Mouse (Mus musculus) stomach, embryonic 14.5 days (tissue): ENCODE results near the gene Cacng2. TPM values are rescaled to one million over a fixed set of nuclear protein-coding genes. Genes with fewer than 3 reads are reported as not detected.
A peak's percentile ranks its signal among the peaks of the same experiment; 100 is the strongest.

Source experiments
- ATAC-seq: fragments of 200-750 bp; cut with Nextera tagmentation; 2 replicates; pipeline ENCODE4 v1.8.0; 2017; ENCODE audit warnings: low read depth, moderate TSS enrichment; ENCODE audit not compliant: insufficient number of reproducible peaks, insufficient read depth, low FRiP score
- H3K27ac ChIP-seq: fragments of 300-500 bp; sonication (generic); 2 replicates; pipeline ENCODE4 v1.5.1; 2014; ENCODE audit warnings: mild to moderate bottlenecking, low read length, moderate library complexity, mixed read lengths
- H3K27me3 ChIP-seq: fragments of 300-500 bp; sonication (generic); 2 replicates; pipeline ENCODE4 v1.6.1; 2014; ENCODE audit warnings: low read length, control low read depth, mixed read lengths; ENCODE audit not compliant: control insufficient read depth, insufficient read depth
- H3K36me3 ChIP-seq: fragments of 300-500 bp; sonication (generic); 2 replicates; pipeline ENCODE4 v1.6.1; 2014; ENCODE audit warnings: mild to moderate bottlenecking, control low read depth, low read length, moderate library complexity, mixed read lengths; ENCODE audit not compliant: control insufficient read depth, insufficient read depth
- H3K4me1 ChIP-seq: fragments of 300-500 bp; sonication (generic); 2 replicates; pipeline ENCODE4 v1.6.1; 2014; ENCODE audit warnings: low read length, control low read depth, mixed read lengths; ENCODE audit not compliant: control insufficient read depth, insufficient read depth
- H3K4me2 ChIP-seq: fragments of 300-500 bp; sonication (generic); replicated peaks from 2 replicates; pipeline ENCODE4 v1.6.1; 2014; ENCODE audit warnings: low read depth, low read length, control low read depth
- H3K4me3 ChIP-seq: fragments of 300-500 bp; sonication (generic); 2 replicates; pipeline ENCODE4 v1.5.1; 2014; ENCODE audit warnings: low read depth, low read length, control low read depth
- H3K9ac ChIP-seq: fragments of 300-500 bp; sonication (generic); replicated peaks from 2 replicates; pipeline ENCODE4 v1.6.1; 2014; ENCODE audit warnings: low read depth, mild to moderate bottlenecking, control low read depth, low read length, moderate library complexity, mixed read lengths
- H3K9me3 ChIP-seq: fragments of 300-500 bp; sonication (generic); 2 replicates; pipeline ENCODE4 v1.6.1; 2016; ENCODE audit warnings: low read depth, low read length, control low read depth; ENCODE audit not compliant: control insufficient read depth
- WGBS: fragments of 180-500 bp; shearing (Covaris S2); extraction: QIAGEN DNeasy Blood & Tissue Kit; methylation state at CpG from one replicate; pipeline ENCODE4 v1.1.7; 2014; 5-methylcytosine and 5-hydroxymethylcytosine counted together
- polyA plus RNA-seq: library from polyadenylated mRNA; unstranded; fragments of >200 nt; fragmentation: Nextera tagmentation; extraction: Ambion mirVana; gene quantifications from 2 replicates; pipeline ENCODE4 v1.2.1, GENCODE M21; 2014

Gene Cacng2
- polyA plus RNA-seq, 1 experiment from 2014 or later, result 0.06 TPM

DNA sequence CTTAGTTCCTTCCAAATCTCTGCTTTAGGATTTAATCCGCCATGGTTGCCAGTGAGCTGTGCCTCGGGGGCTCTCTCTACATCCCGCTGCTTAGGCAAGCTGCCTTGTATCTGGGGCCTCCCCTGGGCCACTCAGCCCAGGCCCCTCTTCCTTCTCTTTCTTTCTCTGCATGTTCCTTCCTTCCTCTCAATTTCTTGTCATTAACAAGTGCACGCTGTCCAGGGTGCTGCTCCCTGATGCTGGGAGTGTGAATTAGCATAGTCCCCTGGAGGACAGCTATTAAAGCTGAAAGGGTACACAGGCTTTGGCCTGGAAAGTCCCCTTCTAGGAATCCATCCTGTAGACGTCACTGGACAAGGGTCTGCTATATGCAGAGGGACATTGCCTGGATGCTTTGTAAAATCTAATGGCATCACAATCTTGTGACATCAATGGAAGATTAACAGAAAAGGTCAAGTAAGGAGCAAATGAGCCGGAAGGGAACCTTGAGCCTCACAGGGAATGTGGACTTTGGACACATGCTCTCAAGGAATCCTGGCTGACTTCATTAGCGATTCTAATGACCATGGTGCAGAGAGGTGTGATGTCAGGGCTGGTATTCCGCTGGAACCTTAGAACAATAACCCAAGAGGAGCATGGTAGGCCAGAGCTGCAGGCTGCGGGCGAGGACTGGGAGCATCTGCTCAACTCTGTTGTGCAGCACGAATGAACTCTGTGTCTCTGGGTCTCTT is 33.4 kb upstream of the Cacng2 start:
- Histone ChIP-seq H3K4me1 (no peaks in the 10 kb centered on the region), H3K27ac (no peak overlapping the region), H3K36me3 (no peaks in the 10 kb centered on the region), H3K27me3 (no peaks in the 10 kb centered on the region), H3K4me3 (no peak overlapping the region), H3K9me3 (no peaks in the 10 kb centered on the region), H3K9ac (no peak overlapping the region), H3K4me2 (no peak overlapping the region)
- no peak for ATAC-seq
- WGBS, result 54% methylated on average over 11 of the region's 11 CpGs

DNA sequence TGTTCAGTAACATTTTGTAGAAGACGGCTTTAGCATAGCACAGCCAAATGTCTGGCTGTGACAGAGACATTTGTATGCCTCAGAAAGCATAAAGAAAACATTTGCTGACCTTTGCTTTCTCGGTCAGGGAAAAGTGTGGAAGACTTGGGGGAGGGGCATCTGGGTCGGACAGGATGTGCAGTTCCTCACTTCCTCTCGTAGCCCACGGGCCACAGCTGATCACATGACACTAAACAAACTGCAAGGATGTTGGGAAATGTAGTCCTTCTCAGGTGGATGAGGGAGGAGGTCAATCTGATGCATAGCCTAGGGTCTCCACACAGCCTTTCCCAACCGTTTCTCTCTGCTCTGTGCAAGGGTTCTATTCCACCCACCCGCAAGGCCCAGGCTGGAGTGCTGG is 28.7 kb upstream of the Cacng2 start:
- 67% methylated on average over 7 of the region's 7 CpGs for WGBS
- no peak overlapping the region for H3K4me2 ChIP-seq
- ATAC-seq, result no peak

DNA sequence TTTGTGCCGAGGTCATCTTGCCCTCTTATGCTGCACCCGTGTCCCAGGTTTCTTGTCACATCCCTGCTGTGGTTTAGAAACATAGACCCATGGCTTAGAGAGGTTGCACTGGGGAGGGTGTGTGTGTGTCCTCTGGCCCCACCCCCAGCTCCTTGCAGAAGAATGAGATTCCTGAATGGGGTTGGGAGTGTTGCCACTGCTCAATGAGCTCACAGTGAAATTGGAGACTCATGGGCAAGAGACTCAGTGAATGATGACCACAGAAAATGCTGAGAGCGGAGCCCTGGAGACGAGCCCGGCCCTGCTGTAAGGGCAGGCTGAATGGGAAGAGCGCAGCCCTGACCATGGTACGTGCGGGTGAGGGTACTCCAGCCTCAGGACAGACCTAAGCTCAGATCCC is 20.4 kb upstream of the Cacng2 start:
- WGBS, result 63% methylated on average over 8 of the region's 8 CpGs

More for the DNA sequence above, 28.7 kb upstream of the Cacng2 start:
- Histone ChIP-seq H3K9ac (no peak overlapping the region), H3K27ac (no peak overlapping the region), H3K4me1 (no peaks in the 10 kb centered on the region), H3K36me3 (no peaks in the 10 kb centered on the region), H3K9me3 (no peaks in the 10 kb centered on the region), H3K27me3 (no peaks in the 10 kb centered on the region), H3K4me3 (no peak overlapping the region)

DNA sequence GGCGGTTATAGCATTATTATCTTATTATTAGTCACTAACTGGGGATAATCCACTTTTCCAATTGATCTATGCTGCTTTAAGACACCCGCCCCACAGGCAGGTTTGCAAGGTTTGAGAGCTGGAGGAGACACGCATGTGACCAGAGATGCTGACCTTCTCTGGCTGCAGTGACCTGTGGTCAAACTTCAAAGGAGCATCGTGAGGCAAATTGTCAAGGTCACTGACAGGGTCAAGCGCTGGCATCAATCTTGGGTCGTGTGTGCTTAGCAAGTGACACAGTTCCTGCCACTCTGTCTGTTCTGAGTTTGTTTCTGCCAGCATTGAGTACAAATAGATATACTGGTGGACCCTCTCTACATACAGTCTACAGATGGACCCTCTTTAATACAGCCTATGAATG is 14.8 kb upstream of the Cacng2 start:
- 26% methylated on average over 6 of the region's 6 CpGs for WGBS
- no peak overlapping the region for H3K27ac ChIP-seq
- no peaks in the 10 kb centered on the region for H3K4me1 ChIP-seq

More for the DNA sequence above, 20.4 kb upstream of the Cacng2 start:
- Histone ChIP-seq H3K27me3 (no peaks in the 10 kb centered on the region), H3K4me3 (no peak overlapping the region), H3K9ac (no peak overlapping the region), H3K9me3 (no peaks in the 10 kb centered on the region), H3K4me2 (no peak overlapping the region), H3K27ac (no peak overlapping the region), H3K4me1 (no peaks in the 10 kb centered on the region), H3K36me3 (no peaks in the 10 kb centered on the region)
- no peak for ATAC-seq

DNA sequence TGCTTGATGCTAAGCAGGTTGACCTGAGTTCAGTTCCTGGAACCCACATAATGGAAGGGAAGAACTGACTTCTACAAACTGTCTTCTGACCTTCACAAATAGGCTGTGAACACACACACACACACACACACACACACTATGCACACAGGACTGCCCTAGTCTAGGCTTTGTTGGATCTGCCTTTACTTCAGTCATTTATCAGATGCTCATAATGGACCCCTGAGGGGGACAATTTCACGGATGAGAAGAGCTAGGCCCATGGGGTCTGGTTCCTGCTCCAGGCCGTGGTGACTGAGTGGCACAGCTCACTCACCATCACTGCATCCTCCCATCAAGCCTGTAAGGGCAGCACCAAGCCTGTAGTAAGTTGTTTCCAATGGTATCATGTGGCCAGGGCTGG is 13.6 kb upstream of the Cacng2 start:
- no peaks in the 10 kb centered on the region for H3K36me3 ChIP-seq
- no peaks in the 10 kb centered on the region for H3K27me3 ChIP-seq
- no peak overlapping the region for H3K9ac ChIP-seq
- no peak overlapping the region for H3K4me2 ChIP-seq
- no peak for ATAC-seq
- no peak overlapping the region for H3K27ac ChIP-seq
- no peaks in the 10 kb centered on the region for H3K4me1 ChIP-seq
- WGBS, result 43% methylated on average over 2 of the region's 2 CpGs
- no peaks in the 10 kb centered on the region for H3K9me3 ChIP-seq
- no peak overlapping the region for H3K4me3 ChIP-seq

More for the DNA sequence above, 14.8 kb upstream of the Cacng2 start:
- H3K36me3 ChIP-seq, result no peaks in the 10 kb centered on the region
- H3K9me3 ChIP-seq, result no peaks in the 10 kb centered on the region
- no peaks in the 10 kb centered on the region for H3K27me3 ChIP-seq
- no peak overlapping the region for H3K9ac ChIP-seq
- H3K4me2 ChIP-seq, result no peak overlapping the region
- no peak overlapping the region for H3K4me3 ChIP-seq
- no peak for ATAC-seq

DNA sequence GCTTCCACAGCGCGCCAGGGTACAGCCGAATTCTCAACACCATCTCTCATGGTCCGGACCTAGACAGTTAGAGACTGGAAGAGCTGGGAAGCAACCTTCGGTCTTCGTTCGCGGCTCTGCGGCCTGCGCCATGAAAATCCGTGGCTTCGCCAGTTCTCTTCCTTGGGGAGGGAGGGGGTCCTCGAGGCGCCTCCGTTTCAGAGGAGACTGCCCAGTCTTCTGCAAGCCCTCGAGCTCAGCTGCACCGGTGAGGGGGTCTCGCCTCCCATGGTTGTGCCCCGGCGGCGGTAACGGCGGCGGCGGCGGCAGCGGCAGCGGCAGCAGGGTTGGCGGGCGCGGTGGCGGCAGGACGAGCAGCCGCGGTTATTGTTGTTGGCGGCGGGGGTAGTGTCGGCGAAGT is 580 bp downstream of the Cacng2 start:
- Histone ChIP-seq H3K36me3 (no peaks in the 10 kb centered on the region), H3K4me3 (peak overlapping the region; percentile 15; the same call in 1 of the 2 replicates), H3K9ac (no peak overlapping the region), H3K4me1 (0 out of 2 replicates have a peak, but pooled peaks cover 3% of the 10 kb centered on the region), H3K27me3 (0 out of 2 replicates have a peak, but pooled peaks cover 8% of the 10 kb centered on the region), H3K9me3 (no peaks in the 10 kb centered on the region), H3K27ac (no peak overlapping the region), H3K4me2 (peak overlapping the region; percentile 45)
- whole genome bisulfite sequencing, result 6% methylated on average over 39 of the region's 39 CpGs
- ATAC-seq, result no peak

DNA sequence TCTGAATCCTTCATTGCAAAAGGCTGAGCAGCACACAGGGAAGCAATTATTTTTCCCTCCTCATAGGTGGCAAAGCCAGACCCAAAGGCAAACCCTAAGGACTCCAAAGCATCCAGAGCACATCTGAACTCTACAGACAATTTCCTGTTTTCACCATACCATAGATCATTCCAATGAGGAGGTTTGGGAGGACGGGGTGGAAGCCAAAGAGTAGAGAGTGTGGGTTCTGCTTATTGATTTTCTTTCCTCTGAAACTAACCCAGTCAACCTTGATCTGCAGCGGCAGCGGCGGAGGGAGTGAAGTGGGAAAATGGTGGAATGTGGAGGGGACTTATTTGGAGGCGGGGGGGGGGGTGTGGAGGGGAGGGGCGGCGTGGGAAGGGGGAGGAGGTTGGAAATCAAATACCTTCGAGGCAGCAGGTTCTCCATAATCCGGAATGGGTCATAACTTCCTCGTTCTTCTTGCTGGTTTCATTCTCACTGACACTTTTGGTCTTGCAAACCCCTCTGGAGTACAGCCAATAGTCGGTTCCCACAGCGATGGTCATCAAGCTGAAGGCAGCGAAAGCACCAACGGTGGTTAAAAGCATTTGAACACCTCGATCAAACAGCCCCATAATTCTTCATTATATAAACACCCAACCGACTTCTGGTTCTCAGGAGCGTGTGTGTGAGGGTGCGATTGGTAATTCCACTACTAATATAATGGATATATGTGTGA is 1.4 kb downstream of the Cacng2 start:
- no peak overlapping the region for H3K4me3 ChIP-seq
- H3K9ac ChIP-seq, result no peak overlapping the region
- H3K4me1 ChIP-seq, result 0 out of 2 replicates have a peak, but pooled peaks cover 3% of the 10 kb centered on the region
- WGBS, result 67% methylated on average over 17 of the region's 18 CpGs
- H3K9me3 ChIP-seq, result no peaks in the 10 kb centered on the region
- 0 out of 2 replicates have a peak, but pooled peaks cover 8% of the 10 kb centered on the region for H3K27me3 ChIP-seq
- no peaks in the 10 kb centered on the region for H3K36me3 ChIP-seq
- ATAC-seq, result no peak
- no peak overlapping the region for H3K27ac ChIP-seq
- H3K4me2 ChIP-seq, result no peak overlapping the region

DNA sequence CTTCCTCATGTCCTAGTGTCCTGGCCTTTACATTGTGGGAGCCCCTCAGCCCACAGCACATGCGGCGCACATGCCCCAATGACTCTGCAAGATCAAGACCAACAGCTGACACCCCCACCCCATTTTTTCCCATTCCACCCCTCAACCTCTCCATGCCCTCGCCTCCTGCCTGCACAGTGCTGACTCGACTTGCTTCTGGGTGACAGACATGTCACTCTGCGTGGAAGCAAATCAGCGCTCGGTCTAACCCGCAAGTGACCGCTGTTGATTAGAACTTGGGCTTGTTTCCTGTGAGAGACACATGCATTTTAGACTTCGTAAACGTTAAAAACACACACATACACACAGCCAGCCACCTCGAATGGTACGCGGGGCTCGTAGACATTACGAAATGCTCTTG is 2.1 kb downstream of the Cacng2 start:
- no peak for ATAC-seq
- WGBS, result 88% methylated on average over 16 of the region's 16 CpGs

More for the DNA sequence above, 2.1 kb downstream of the Cacng2 start:
- Histone ChIP-seq H3K36me3 (no peaks in the 10 kb centered on the region), H3K27ac (no peak overlapping the region), H3K9ac (no peak overlapping the region), H3K4me3 (no peak overlapping the region), H3K9me3 (no peaks in the 10 kb centered on the region), H3K4me2 (no peak overlapping the region), H3K27me3 (0 out of 2 replicates have a peak, but pooled peaks cover 8% of the 10 kb centered on the region), H3K4me1 (0 out of 2 replicates have a peak, but pooled peaks cover 3% of the 10 kb centered on the region)
